Mouse (Mus musculus): ENCODE data around the gene Dip2c. TPM values are rescaled to one million over a fixed set of nuclear protein-coding genes. Genes with fewer than 3 reads are reported as not detected.

The Dip2c gene
- total RNA-seq, 2 experiments from 2014 or later: 73.4 to 74.0 TPM

DNA sequence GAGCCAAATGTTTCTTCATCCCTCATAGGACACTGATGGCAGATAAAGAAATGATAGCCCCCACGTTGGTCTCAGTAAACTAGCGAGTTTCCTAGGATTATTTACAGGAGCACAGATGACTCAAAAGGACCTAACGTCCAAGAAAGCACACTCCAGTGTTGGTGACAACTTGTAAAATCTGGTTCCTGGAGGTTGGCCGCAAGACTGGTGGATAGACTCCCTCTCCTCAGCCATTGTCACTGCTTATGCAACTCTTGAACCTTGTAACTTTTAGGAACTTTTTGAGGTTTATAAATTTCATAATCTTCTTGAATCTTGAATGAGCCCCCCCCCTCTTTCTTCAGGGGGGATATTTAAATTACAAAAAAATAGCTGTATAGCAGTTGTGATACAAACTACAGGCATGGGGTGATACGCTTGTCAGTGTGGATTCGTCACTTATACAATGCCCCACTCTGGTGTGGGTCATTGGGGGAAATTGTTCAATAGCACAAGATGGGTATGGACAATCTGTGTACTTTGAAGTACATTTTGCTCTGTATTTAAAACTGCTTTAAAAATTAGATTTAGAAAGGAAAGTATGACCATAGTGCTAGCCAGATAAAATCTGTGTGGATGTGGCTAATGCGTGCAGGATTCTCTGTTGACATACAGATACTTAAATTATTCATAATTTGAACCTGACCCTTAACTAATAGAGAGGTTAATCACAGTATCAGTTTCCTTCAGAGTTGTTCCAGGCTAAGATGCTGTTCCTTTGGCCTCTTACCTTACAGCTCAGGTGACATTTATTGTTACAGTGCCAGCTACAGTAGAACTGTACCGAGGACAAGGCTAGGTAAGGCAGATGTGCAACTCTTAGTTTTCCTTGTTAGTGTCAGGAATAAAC lies 181.3 kb downstream of the Dip2c start:
- DNase-seq (ENCODE audit: low spot score in 2 of 2): no peak
- intact Hi-C loops (cut with DNase I): no loop called here

DNA sequence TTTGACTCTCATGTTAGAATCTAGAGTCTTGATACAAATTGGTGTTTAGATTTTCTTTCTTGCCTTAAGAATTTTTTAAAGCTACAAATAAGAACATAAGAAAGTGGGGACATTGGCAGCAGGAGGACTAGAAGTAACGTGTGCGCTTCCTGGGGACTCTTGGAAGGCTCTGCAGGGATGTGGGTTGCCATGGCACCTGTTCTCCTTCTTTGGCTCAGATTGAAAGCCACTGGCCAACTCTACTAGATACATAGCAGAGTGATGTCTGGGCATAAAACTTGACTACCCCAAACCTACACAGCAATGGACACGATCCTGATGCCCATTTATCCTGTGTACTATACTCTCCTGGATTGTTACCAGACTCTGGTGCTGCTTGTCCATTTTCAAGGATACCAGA lies 188.1 kb downstream of the Dip2c start:
- DNase-seq (ENCODE audit: low spot score in 2 of 2): peak in 1 of 2 experiments; percentile 31
- intact Hi-C loops (cut with DNase I): no loop called here

DNA sequence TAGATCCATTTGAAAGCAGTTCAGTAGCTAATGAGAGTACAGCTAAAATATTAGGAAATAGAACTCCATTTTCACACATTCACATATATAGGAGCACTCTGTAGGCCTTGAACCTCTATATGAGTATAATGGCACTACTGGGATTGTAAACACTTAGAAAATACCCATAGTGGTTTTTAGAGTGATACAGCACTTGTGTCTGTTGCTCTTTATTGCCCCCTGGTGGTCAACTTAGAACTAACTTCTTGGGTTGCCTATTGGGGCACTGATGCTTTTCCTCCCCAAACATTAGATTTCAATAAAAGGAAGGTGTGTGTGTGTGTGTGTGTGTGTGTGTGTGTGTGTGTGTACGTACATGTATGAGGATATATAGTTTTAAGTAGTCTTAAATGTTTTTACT lies 190.9 kb downstream of the Dip2c start:
- peak; percentile 60 to 71 for DNase-seq (ENCODE audit: low spot score in 2 of 2)
- intact Hi-C loops (cut with DNase I): loop anchor here (1.0 to 5.0 kb wide), 2 partner anchors 190 to 285 kb away; partner anchors contain the start of gene Dip2c

DNA sequence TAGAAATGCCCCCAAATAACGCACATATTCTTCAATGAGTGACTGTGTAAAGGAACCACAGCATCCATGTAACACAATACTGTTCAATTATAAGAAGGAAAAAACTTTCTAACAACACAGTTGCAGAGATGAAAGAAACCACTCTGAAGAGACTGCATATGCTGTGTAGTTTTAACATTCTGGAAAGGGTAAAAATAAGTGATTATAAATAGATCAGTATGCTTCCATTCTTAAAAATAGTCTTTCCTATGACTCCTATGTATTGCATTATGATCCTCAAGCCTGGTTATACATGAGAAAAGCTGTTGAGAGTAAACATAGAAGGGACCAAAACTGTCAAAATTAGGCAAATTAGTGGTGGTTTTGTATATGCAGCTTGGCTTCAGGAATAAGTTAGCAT lies 197.1 kb downstream of the Dip2c start:
- no peak for DNase-seq (ENCODE audit: low spot score in 2 of 2)
- intact Hi-C loops (cut with DNase I): no loop called here

DNA sequence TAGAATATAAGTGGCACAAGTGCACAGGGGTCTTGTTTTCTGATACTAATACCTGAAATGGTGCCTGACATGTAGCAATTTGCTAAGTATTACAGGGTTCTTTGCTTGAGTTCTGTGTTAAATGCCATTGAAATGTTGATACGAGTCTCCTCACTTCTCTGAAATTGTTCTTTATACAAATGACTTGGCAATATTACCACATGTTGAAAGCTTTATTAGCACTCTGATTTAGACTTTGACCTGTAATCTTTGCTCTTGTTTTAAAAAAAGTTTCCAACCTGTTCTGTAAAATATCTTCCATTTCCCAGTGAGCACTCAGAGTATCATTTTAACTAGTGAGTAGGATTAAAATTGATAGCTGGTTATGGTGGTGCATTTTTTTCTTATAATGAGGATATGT lies 205.4 kb downstream of the Dip2c start:
- intact Hi-C loops (cut with DNase I): no loop called here
- DNase-seq (ENCODE audit: low spot score in 2 of 2): no peak

DNA sequence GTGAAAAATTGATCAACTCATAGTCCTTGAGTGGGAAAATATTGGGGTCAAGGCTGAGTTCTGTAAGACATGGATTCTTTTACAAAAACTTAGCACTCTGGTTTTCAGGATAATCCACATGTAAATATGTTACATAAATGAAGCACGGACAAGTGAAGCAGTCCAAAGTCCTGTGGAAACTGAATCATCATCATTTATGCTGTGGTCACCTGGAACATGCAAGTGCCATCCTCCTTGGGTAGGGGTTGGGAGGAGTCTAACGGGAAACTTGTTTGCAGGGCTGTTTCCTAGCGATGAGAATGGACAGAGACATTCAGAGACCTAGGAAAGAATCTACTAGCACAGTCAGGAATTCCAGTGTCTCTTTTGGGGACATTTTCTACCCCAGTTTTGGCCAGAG lies 213.4 kb downstream of the Dip2c start:
- DNase-seq (ENCODE audit: low spot score in 2 of 2): no peak
- intact Hi-C loops (cut with DNase I): no loop called here

DNA sequence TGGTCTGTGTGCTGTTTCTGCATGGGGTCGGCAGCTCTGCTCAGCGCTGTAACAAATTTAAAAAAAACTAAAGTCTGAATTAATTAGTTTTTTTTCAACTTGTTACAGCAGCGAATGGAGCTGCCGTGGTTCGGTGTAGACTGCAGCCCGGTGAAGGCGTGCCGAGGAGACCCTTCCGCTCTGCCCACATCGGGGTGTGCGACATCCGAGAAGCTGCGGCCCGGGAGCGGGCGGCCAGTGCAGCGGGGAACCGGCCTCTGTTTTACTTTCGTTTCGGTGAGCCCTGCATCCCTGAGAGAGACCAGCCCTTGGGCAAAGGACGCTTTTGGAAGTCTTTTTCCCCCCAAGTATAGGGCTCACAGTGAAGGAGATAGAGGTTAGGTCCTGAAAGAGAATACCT lies 218.4 kb downstream of the Dip2c start:
- no peak for DNase-seq (ENCODE audit: low spot score in 2 of 2)
- intact Hi-C loops (cut with DNase I): no loop called here

DNA sequence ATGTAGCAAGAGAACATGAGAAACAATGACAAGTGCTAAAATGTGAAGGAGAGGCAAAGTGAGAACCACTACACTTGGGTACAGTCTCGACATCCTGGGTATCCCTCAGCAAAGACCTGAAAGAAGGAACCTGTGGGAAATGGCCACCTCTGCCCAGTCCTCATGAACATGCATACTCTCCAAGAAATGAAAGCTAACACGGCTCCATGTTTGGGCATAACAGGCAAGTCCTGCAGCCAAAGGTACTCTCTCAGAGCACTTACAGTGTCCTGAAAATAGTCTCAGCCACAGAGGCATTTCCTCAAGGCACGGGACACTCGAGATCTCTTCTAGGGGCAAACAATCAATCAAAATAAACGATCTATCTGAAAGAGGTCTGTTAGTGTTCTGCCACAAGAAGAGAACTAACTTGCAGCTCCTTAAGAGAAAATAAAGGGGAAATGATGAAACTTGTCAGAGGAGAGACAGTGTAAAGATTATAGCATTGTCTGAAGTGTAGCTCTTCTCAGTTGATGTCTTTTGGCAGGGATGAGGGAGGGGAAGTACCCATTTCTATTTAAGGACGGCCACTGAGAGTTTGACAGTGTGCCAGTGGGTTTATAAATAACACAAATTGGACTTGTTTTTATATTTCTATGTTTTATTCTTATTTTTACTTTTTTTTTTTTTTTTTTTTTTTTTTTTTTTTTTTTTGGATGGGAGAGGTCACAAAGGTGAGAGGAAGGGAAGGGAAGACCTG lies 228.0 kb downstream of the Dip2c start:
- intact Hi-C loops (cut with DNase I): no loop called here

DNA sequence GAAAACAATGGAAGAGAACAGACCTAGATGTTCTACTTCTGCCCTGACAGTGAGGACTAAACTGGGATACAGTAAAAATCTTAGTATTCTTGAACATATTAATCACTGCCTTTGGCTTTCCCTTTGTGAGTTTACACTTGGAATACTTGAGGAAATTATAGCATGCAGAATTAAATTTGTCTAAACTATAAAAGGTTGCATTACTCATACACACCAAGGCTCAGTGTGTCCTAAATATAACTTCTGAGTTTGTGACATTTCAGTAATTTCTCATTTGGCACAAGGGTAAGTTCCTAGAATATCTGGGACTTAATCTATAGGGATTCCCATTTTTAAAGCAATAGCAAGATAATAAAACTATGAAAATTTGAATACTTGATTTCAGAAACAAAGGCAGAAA lies 262.2 kb downstream of the Dip2c start:
- intact Hi-C loops (cut with DNase I): no loop called here
- peak in 1 of 2 experiments; percentile 37 for DNase-seq (ENCODE audit: low spot score in 2 of 2)

More for the DNA sequence above, 228.0 kb downstream of the Dip2c start:
- no peak for DNase-seq (ENCODE audit: low spot score in 2 of 2)

DNA sequence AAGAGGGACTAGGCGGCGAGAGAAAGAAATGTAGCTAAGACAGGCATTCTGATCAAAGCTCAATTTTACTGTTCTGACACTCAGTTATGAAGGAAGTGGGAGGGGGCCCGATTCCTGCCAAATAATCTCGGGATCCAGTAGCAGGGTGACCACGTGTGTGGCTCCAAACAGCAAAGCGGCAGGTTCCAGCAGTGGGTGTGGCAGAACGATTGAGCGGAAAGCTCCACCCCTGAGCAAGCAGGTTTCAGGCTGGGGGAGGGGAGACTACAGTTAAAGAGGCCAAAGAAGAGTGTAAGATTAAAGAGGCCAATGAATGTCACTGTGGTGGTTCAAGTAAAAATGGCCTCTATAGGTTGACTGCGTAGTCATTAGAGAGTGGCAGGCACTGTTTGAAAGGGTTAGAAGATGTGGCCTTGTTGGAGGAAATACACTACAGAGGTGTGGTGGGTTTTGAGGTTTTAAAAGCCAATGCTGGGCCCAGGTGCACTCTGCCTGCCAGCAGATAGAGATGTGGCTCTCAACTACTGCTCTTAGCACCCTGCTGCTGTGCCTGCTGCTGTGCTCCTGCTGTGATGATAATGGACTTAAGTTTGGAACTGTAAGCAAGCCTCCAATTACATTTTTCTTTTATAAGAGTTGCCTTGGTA lies 271.5 kb downstream of the Dip2c start:
- intact Hi-C loops (cut with DNase I): no loop called here
- DNase-seq (ENCODE audit: low spot score in 2 of 2): no peak

DNA sequence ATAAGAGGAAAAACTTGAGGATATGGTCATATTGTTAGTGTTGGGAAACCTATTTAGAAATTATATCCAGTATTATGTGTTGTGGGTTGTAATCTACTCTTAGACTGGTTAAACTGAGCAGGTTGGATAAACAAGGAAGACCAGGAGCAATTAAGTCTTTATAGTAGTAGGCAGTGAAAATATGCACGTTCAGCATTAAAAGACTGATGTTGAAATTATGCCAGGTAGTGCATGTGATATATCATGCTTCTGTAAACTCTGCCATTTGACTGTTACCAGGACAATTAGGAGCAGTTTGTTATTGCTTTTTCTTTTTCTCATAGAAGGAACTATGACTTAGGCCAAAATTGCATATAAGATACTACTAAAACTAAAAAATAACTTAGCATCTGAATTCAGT lies 285.8 kb downstream of the Dip2c start:
- DNase-seq (ENCODE audit: low spot score in 2 of 2): no peak
- intact Hi-C loops (cut with DNase I): loop anchor here (5.0 kb wide), 1 partner anchor 285 kb away; no protein-coding TSS in a partner anchor

DNA sequence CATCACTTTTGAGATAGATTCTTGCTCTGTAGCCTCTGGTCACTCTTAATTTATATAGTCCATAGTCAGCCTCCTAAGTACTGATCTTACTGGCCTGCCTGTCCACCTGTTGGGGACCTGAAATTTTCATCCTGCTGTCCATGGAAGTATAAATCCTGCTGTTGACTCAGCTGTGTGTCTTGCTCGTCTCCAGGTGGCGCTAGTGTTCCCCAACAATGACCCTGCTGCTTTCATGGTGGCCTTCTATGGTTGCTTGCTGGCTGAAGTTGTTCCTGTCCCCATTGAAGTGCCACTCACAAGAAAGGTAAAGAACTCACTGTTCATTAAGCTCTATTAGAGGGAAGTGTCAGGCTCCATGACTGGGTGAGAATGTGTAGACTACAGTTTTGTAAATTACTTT lies 286.6 kb downstream of the Dip2c start:
- no peak for DNase-seq (ENCODE audit: low spot score in 2 of 2)
- intact Hi-C loops (cut with DNase I): loop anchor here (5.0 kb wide), 1 partner anchor 284 kb away; no protein-coding TSS in a partner anchor

DNA sequence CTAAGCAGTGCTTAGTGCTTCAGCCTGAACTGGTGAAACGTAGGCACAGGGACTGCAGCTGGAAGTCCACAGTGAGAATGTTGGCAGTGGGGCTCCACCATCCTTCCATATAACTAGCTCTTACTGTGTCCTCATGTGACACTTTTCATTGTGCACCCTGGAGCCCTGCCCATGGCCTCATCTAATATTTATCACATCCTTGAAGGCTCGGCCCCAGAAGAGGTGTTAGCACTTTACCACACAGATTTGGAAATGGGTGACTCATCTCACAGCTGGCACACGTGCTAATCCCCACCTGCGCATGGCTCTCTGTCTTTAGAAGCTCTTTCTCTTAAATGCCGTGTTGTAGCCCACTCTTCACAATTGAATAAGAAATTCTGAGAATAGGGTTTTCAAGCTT lies 292.5 kb downstream of the Dip2c start:
- intact Hi-C loops (cut with DNase I): no loop called here
- peak in 1 of 2 experiments; percentile 46 for DNase-seq (ENCODE audit: low spot score in 2 of 2)

DNA sequence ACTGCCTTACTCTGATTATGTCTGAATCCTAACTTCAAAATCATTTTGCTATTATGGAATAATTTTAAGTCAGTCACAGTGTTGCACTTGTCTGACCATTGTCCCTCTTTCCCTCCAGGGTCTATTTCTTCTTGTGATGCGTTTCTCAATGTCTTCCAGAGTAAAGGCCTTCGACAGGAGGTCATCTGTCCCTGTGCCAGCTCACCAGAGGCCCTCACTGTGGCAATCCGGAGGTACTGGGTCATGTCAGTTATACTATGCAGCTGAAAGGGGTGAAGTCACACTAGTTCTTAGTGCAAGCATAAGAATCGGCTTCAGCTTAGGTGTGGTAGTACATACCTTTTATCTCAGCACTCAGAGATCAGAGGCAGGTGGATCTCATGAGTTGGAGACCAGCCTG lies 300.4 kb downstream of the Dip2c start:
- no peak for DNase-seq (ENCODE audit: low spot score in 2 of 2)
- intact Hi-C loops (cut with DNase I): no loop called here

DNA sequence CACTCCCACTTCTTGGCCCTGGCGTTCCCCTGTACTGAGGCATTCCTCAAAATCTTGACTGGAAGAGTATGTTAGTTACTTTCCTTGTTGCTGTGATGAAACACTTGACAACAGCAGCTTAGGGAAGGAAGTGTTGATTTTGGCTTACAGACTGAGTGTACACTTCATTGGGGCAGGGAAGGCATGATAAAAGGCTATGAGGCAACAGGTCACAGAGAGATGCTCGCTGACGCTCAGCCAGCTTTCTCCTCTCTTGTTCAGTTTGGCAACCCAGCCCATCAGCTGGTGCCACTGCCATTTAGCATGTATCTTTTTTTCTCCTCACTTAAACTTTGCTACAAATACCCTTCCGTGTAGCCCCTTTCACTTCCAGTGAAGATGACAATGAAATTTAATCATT lies 302.1 kb downstream of the Dip2c start:
- intact Hi-C loops (cut with DNase I): no loop called here
- DNase-seq (ENCODE audit: low spot score in 2 of 2): no peak

DNA sequence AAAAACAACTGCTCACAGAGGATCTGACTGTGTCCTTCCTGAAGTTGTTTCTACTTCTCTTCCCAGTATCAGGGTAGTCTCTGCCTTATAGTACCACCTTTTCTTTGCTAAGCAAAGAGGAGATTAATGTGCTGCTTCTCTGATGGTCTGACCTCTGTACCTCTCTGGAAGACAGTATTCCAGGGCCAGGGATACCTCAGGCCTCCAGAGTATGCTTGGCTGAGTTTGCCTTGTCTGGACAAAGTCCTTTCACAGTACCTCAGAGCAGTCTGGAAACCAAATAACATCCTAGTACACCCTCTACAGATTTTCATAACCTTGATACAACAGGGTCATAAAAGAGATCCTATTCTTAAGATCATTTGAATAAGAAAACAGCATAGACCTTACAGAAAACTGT lies 305.5 kb downstream of the Dip2c start:
- intact Hi-C loops (cut with DNase I): no loop called here
- DNase-seq (ENCODE audit: low spot score in 2 of 2): no peak

DNA sequence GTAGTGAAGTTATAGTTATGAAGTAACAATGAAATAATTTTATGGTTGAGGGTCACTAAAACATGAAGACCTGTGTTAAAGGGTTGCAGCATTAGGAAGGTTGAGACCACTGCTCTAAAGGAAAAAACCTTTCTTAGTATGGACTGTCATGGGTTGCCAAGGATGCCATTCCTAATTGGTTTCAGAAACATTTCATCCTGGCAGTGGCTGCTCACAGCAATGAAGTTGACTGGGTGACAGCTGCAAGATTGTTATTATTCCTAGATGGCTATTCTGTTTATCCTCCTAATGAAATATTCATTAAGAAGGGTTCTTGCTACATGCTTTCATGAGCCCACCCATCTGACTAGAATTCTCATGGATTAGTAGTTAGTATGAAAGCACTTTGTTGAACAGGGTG lies 307.3 kb downstream of the Dip2c start:
- intact Hi-C loops (cut with DNase I): no loop called here
- no peak for DNase-seq (ENCODE audit: low spot score in 2 of 2)

DNA sequence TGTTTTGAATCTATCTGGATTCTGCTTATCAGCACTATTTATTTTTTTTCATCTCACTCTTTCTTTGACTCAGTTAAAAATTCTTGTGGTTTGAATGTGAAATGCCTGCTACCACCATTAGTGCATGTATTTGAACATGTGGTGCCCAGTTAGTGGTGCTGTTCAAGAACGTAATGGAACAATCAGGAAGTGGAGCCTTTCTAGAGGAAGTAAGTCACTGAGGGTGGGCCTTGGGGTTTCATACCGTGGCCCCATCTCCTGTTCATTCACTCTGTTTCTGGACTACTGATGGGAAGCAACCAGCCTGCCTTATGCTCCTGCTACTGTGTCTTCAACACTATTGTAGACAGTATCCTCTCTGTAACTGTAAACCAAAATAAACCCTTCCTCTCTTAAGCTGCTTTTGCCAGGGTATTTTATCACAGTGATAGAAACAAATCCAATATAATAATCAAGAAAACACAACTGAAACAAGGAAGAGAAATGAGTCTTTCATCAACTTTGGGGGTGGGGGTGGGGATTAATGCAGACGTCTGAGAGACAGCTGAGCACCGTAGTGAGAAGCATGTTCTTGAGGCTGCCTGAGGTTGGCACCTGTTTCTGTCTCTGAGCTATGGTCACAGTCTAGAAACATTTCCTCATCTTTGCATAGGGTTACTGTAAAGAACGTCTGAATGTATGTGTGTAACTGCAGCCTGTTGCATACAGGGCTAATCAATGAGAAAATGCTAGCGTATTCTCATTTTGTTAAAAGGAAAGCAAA lies 323.2 kb downstream of the Dip2c start:
- intact Hi-C loops (cut with DNase I): no loop called here
- DNase-seq (ENCODE audit: low spot score in 2 of 2): no peak

DNA sequence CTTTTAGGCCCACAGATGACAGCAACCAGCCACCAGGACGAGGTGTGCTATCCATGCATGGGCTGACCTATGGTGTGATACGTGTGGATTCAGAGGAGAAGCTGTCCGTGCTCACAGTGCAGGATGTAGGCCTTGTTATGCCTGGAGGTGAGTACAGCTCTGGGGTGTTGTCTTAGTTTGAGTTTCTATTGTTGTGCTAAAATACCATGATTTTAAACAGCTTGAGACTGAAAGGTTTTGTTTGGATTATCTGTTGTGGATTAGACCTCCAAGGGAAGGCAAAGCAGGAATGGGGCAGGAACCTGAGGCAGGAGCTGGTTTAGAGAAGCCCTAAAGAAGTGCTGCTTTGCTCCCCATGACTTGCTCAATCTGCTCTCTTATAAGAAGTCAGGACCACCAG lies 325.0 kb downstream of the Dip2c start:
- intact Hi-C loops (cut with DNase I): no loop called here
- DNase-seq (ENCODE audit: low spot score in 2 of 2): no peak

DNA sequence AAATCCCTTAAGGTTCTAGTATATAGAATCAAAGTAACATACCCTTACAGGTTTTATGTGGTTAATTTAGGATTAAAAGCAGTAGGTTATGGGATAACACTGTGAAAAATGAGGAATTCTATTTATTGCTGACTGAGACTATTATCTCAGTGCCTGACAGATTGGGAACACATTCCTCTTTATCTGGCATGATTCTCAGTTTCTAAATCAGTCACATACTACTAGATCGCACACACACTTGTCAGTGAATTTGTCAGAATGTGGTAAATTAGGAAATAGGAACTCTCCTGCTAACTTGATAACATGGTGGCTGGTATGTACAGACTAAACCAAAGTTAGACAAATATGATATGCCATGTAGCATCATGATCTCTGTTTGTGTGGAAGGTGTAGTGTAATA lies 334.9 kb downstream of the Dip2c start:
- peak in 1 of 2 experiments; percentile 38 for DNase-seq (ENCODE audit: low spot score in 2 of 2)
- intact Hi-C loops (cut with DNase I): no loop called here

All from left cerebral cortex, postnatal 25 days (tissue).